ENCODE assay signal across 8 mouse cellular contexts in the genomic region with DNA sequence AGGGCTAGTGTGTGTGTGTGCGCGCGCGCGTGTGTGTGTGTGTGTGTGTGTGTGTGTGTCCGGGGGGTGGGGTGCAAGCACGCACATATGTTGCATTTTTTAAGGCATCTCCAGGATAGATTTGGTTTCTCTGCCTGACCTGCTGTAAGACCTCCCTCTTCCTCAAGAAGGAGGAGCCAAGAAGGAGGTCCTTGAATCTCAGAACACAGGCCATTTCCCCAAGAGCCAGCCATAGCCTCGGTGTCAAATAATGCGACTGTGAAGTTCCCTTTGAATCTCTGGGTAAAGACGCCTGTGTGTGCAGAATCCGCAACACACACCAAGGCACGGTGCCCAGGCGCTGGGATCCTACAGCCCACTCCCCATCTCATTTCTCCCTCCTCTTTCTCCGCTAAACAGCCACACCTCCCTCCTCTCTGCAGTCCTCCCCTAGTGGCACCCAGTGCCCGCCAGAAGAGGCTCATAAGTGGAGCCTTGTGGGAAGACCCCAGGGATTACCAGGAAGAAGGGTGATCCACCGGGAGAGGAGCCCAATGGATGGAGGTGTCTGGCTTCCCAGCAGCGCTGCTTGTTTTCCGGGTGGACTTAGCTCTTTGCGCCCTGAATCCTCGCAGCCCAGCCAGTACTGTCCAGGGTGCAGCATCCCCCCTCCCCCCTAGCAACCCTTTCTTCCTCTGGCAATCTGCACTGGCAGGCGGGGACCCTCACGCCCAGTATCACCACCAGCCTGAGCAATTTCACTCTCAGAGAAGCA.
DNase-seq lines count a peak whose midpoint lies in the region; ATAC-seq and TF ChIP-seq lines count a peak whose summit lies in the region.

No protein-coding gene starts in this region.

- peaks cover 33% of the 10 kb centered on the region for H3K4me1 ChIP-seq in forebrain, embryonic 15.5 days
- peaks cover 15% of the 10 kb centered on the region; the same call in 1 of the 2 replicates for H3K4me1 ChIP-seq in lung, embryonic 14.5 days (ENCODE audit: insufficient read depth)
- H3K4me1 ChIP-seq in neural tube, embryonic 15.5 days, result peaks cover 45% of the 10 kb centered on the region

- TF ChIP-seq CTCF in lung, embryonic 14.5 days (IDR thresholded peaks at IDR 0.05; ENCODE audit: low read depth), result no peak; the same call in 1 of the 2 replicates

- no peaks in the 10 kb centered on the region for H3K9me3 ChIP-seq in forebrain, embryonic 15.5 days
- no peaks in the 10 kb centered on the region for H3K9me3 ChIP-seq in lung, embryonic 14.5 days (ENCODE audit: low read depth, low read length)
- H3K9me3 ChIP-seq in neural tube, embryonic 15.5 days (replicated peaks), result no peaks in the 10 kb centered on the region

- peak; percentile 64 for DNase-seq in Muller cell, postnatal 12 days (ENCODE audit: inconsistent ontology term)
- DNase-seq in cerebellum, adult 18-20 months, result peak; percentile 42 to 60
- peak; percentile 45 for DNase-seq in heart, postnatal 4 days
- peak; percentile 64 to 71 for DNase-seq in layer of hippocampus, postnatal 14 days (ENCODE audit: low spot score in 2 of 2)
- DNase-seq in lung, embryonic 14.5 days, result peak; percentile 80
- DNase-seq in natural killer cell, adult 2 months (ENCODE audit: low spot score in 2 of 2), result no peak

- H3K36me3 ChIP-seq in forebrain, embryonic 15.5 days, result no peaks in the 10 kb centered on the region
- H3K36me3 ChIP-seq in lung, embryonic 14.5 days (ENCODE audit: insufficient read depth), result no peaks in the 10 kb centered on the region
- no peaks in the 10 kb centered on the region for H3K36me3 ChIP-seq in neural tube, embryonic 15.5 days

- peak overlapping the region; percentile 76 for H3K4me3 ChIP-seq in forebrain, embryonic 15.5 days
- H3K4me3 ChIP-seq in lung, embryonic 14.5 days (ENCODE audit: low read depth, low read length), result peak overlapping the region; percentile 72
- peak overlapping the region; percentile 67 for H3K4me3 ChIP-seq in neural tube, embryonic 15.5 days (replicated peaks)

- under 1% methylated on average over 22 of the region's 22 CpGs for WGBS in forebrain, embryonic 15.5 days
- WGBS in lung, embryonic 14.5 days, result 2% methylated on average over 22 of the region's 22 CpGs
- WGBS in neural tube, embryonic 15.5 days, result 2% methylated on average over 22 of the region's 22 CpGs

- peaks cover 23% of the 10 kb centered on the region for H3K27me3 ChIP-seq in forebrain, embryonic 15.5 days
- H3K27me3 ChIP-seq in lung, embryonic 14.5 days (ENCODE audit: insufficient read depth, low read length), result peaks cover 12% of the 10 kb centered on the region
- H3K27me3 ChIP-seq in neural tube, embryonic 15.5 days (replicated peaks), result peaks cover 10% of the 10 kb centered on the region; the same call in 1 of the 2 replicates

- H3K9ac ChIP-seq in forebrain, embryonic 15.5 days (replicated peaks), result peak overlapping the region; percentile 93
- H3K9ac ChIP-seq in lung, embryonic 14.5 days, result peak overlapping the region; percentile 84
- peak overlapping the region; percentile 93 for H3K9ac ChIP-seq in neural tube, embryonic 15.5 days (replicated peaks)

- ATAC-seq in forebrain, embryonic 15.5 days (replicated peaks), result peak; percentile 87
- peak; percentile 79 for ATAC-seq in lung, embryonic 14.5 days (ENCODE audit: insufficient read depth)
- ATAC-seq in neural tube, embryonic 15.5 days (ENCODE audit: low FRiP score), result peak; percentile 89

- peak overlapping the region; percentile 91 for H3K4me2 ChIP-seq in forebrain, embryonic 15.5 days (replicated peaks)
- H3K4me2 ChIP-seq in lung, embryonic 14.5 days, result peak overlapping the region; percentile 92
- peak overlapping the region; percentile 84 for H3K4me2 ChIP-seq in neural tube, embryonic 15.5 days

- peak overlapping the region; percentile 97 for H3K27ac ChIP-seq in forebrain, embryonic 15.5 days (replicated peaks)
- peak overlapping the region; percentile 94 for H3K27ac ChIP-seq in lung, embryonic 14.5 days (ENCODE audit: low read depth)
- peak overlapping the region; percentile 98 for H3K27ac ChIP-seq in neural tube, embryonic 15.5 days (replicated peaks)

Comparison
In these comparisons a context has a peak if more than half of its experiments do, and no peak if none do; other contexts are left out.
1. DNase-seq: peak in Muller cell, postnatal 12 days (single experiment), cerebellum, adult 18-20 months (2 of 2), heart, postnatal 4 days (single experiment), layer of hippocampus, postnatal 14 days (2 of 2) and lung, embryonic 14.5 days (single experiment); none in natural killer cell, adult 2 months (0 of 2).
2. Peak in every context shown above with its lines, with median percentiles within 50 percentile points of each other: ATAC-seq, H3K27ac ChIP-seq, H3K4me2 ChIP-seq, H3K4me3 ChIP-seq and H3K9ac ChIP-seq.